Comparison of ENCODE assay signal across 8 mouse cellular contexts in genomic region chr3:124320398-124320797, GRCm38 (mm10). TPM values are rescaled to one million over a fixed set of nuclear protein-coding genes. Genes with fewer than 3 reads are reported as not detected.
DNase-seq lines count a peak whose midpoint lies in the region; ATAC-seq lines count a peak whose summit lies in the region.

No protein-coding gene starts in this region.

- H3K4me2 ChIP-seq in lung, embryonic 15.5 days, result peak overlapping the region; percentile 87
- peak overlapping the region; percentile 90 for H3K4me2 ChIP-seq in intestine, embryonic 16.5 days (ENCODE audit: low read depth, low read length)
- H3K4me2 ChIP-seq in neural tube, embryonic 15.5 days, result peak overlapping the region; percentile 71

- peak; percentile 22; the same call in 1 of the 2 replicates for ATAC-seq in cerebellum, adult (ENCODE audit: insufficient number of reproducible peaks, low FRiP score, low TSS enrichment)
- no peak; the same call in 1 of the 2 replicates for ATAC-seq in lung, embryonic 15.5 days (ENCODE audit: borderline replicate concordance, extremely low read depth, low FRiP score, low TSS enrichment)
- ATAC-seq in intestine, embryonic 16.5 days, result peak; percentile 18; the same call in 1 of the 2 replicates
- peak; percentile 58 for ATAC-seq in neural tube, embryonic 15.5 days (ENCODE audit: low FRiP score)

- 10% methylated on average over 2 of the region's 2 CpGs for WGBS in lung, embryonic 15.5 days
- WGBS in intestine, embryonic 16.5 days, result 15% methylated on average over 2 of the region's 2 CpGs
- 2% methylated on average over 2 of the region's 2 CpGs for WGBS in neural tube, embryonic 15.5 days

- H3K36me3 ChIP-seq in lung, embryonic 15.5 days, result no peaks in the 10 kb centered on the region
- H3K36me3 ChIP-seq in intestine, embryonic 16.5 days (ENCODE audit: control insufficient read depth, insufficient read depth, low read length), result no peaks in the 10 kb centered on the region
- H3K36me3 ChIP-seq in neural tube, embryonic 15.5 days, result no peaks in the 10 kb centered on the region

- peak overlapping the region; percentile 55; the same call in 1 of the 2 replicates for H3K9ac ChIP-seq in lung, embryonic 15.5 days
- peak overlapping the region; percentile 72 for H3K9ac ChIP-seq in intestine, embryonic 16.5 days (ENCODE audit: low read depth, low read length)
- H3K9ac ChIP-seq in neural tube, embryonic 15.5 days (replicated peaks), result peak overlapping the region; percentile 54

- H3K27me3 ChIP-seq in lung, embryonic 15.5 days, result no peaks in the 10 kb centered on the region
- no peaks in the 10 kb centered on the region for H3K27me3 ChIP-seq in intestine, embryonic 16.5 days (replicated peaks; ENCODE audit: control insufficient read depth, insufficient read depth, low read length)
- H3K27me3 ChIP-seq in neural tube, embryonic 15.5 days (replicated peaks), result no peaks in the 10 kb centered on the region

- peak overlapping the region; percentile 66 for H3K4me3 ChIP-seq in lung, embryonic 15.5 days
- peak overlapping the region; percentile 65 for H3K4me3 ChIP-seq in intestine, embryonic 16.5 days (ENCODE audit: low read length)
- H3K4me3 ChIP-seq in neural tube, embryonic 15.5 days (replicated peaks), result peak overlapping the region; percentile 72

- H3K4me1 ChIP-seq in lung, embryonic 15.5 days, result 0 out of 2 replicates have a peak, but pooled peaks cover 7% of the 10 kb centered on the region
- no peaks in the 10 kb centered on the region for H3K4me1 ChIP-seq in intestine, embryonic 16.5 days (ENCODE audit: control insufficient read depth, insufficient read depth, low read length)
- peaks cover 25% of the 10 kb centered on the region for H3K4me1 ChIP-seq in neural tube, embryonic 15.5 days

- no peak overlapping the region for H3K27ac ChIP-seq in lung, embryonic 15.5 days
- H3K27ac ChIP-seq in intestine, embryonic 16.5 days (ENCODE audit: low read length), result no peak overlapping the region
- H3K27ac ChIP-seq in neural tube, embryonic 15.5 days (replicated peaks), result peak overlapping the region; percentile 89

- DNase-seq in cerebellum, adult 11-12 months, result no peak
- DNase-seq in lung, postnatal 10 days, result no peak
- no peak for DNase-seq in adrenal gland, postnatal 25 days
- no peak for DNase-seq in gastrocnemius, postnatal 10 days

- no peaks in the 10 kb centered on the region for H3K9me3 ChIP-seq in lung, embryonic 15.5 days
- no peaks in the 10 kb centered on the region for H3K9me3 ChIP-seq in intestine, embryonic 16.5 days (ENCODE audit: control insufficient read depth, low read length)
- H3K9me3 ChIP-seq in neural tube, embryonic 15.5 days (replicated peaks), result no peaks in the 10 kb centered on the region

RNA-seq across cellular contexts. Expression of gene Tram1l1, which starts 0.3 kb away (rescaled TPM):
- polyA plus RNA-seq in lung, embryonic 15.5 days (2015; fragmentation: Nextera tagmentation; extraction: Ambion mirVana), result 6.2 TPM in 2 replicates
- polyA plus RNA-seq in intestine, embryonic 16.5 days (2015; fragmentation: Nextera tagmentation; extraction: Ambion mirVana), result 4.2 and 4.7 TPM in 2 replicates
- 42.4 and 51.2 TPM in 2 replicates for polyA plus RNA-seq in neural tube, embryonic 15.5 days (2015; fragmentation: Nextera tagmentation; extraction: Ambion mirVana)
- total RNA-seq in adrenal gland, postnatal 25 days (2021), result 0.86 and 2.1 TPM in 2 replicates
- total RNA-seq in gastrocnemius, postnatal 10 days (2021), result under 1 TPM; 0.45 to 0.93 TPM
